Mouse (Mus musculus): Measurements from ENCODE around the gene Galnt16. TPM values are rescaled to one million over a fixed set of nuclear protein-coding genes. Genes with fewer than 3 reads are reported as not detected.

Gene Galnt16
- polyA plus RNA-seq, 1 experiment from 2014 or later, result 31.1 TPM

DNA sequence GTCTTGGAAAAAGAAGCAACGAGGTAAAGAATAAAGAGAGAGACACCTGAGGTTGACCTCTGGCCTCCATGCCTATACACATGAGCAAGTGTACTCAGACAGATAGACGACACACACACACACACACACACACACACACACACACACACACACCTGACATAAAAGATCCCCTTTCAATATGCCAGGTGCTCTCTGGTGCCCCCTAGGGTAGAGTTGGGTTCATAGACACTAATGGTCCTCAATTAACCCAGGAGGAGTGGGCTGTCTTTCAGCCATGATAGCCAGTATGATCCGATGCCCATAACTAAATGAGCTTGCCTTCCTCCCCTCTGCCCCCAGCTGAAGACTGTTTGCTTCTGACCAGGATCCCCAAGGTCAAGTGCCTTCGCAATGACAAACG is 59.0 kb downstream of the Galnt16 start:
- H3K4me1 ChIP-seq, result peaks cover 15% of the 10 kb centered on the region
- WGBS, result 73% methylated on average over 5 of the region's 5 CpGs
- no peak overlapping the region for H3K4me3 ChIP-seq
- no peak overlapping the region for H3K27ac ChIP-seq
- no peaks in the 10 kb centered on the region for H3K9me3 ChIP-seq
- H3K36me3 ChIP-seq (replicated peaks), result peaks cover 65% of the 10 kb centered on the region
- DNase-seq (ENCODE audit: extremely low spot score, low spot score), result peak; percentile 48
- no peaks in the 10 kb centered on the region for H3K27me3 ChIP-seq (ENCODE audit: poor library complexity, severe bottlenecking)

- no peaks in the 10 kb centered on the region for H3K27me3 ChIP-seq (ENCODE audit: poor library complexity, severe bottlenecking)
- H3K36me3 ChIP-seq (replicated peaks), result peaks cover 85% of the 10 kb centered on the region
- H3K27ac ChIP-seq, result no peak overlapping the region
- H3K4me1 ChIP-seq, result no peaks in the 10 kb centered on the region
- no peak overlapping the region for H3K4me3 ChIP-seq
- no peak for DNase-seq (ENCODE audit: extremely low spot score, low spot score)
- no peaks in the 10 kb centered on the region for H3K9me3 ChIP-seq
- 88% methylated on average over 5 of the region's 5 CpGs for WGBS
Observed at GRCm38 (mm10) chr12:80581357-80581756, 63.3 kb downstream of the Galnt16 start.

GRCm38 (mm10) chr12:80584973-80585372 is 66.9 kb downstream of the Galnt16 start:
- Histone ChIP-seq H3K36me3 (replicated peaks) (peaks cover 94% of the 10 kb centered on the region), H3K4me3 (no peak overlapping the region), H3K27me3 (ENCODE audit: poor library complexity, severe bottlenecking) (no peaks in the 10 kb centered on the region), H3K9me3 (no peaks in the 10 kb centered on the region), H3K4me1 (no peaks in the 10 kb centered on the region), H3K27ac (no peak overlapping the region)
- WGBS, result 34% methylated on average over 2 of the region's 2 CpGs
- no peak for DNase-seq (ENCODE audit: extremely low spot score, low spot score)

- Histone ChIP-seq H3K9me3 (no peaks in the 10 kb centered on the region), H3K4me3 (no peak overlapping the region), H3K27ac (no peak overlapping the region), H3K27me3 (ENCODE audit: poor library complexity, severe bottlenecking) (no peaks in the 10 kb centered on the region), H3K4me1 (peaks cover 12% of the 10 kb centered on the region; the same call in 1 of the 2 replicates), H3K36me3 (replicated peaks) (peaks cover 88% of the 10 kb centered on the region)
- 93% methylated on average over 4 of the region's 4 CpGs for WGBS
- DNase-seq (ENCODE audit: extremely low spot score, low spot score), result no peak
Observed at GRCm38 (mm10) chr12:80594141-80594540, 76.1 kb downstream of the Galnt16 start.

DNA sequence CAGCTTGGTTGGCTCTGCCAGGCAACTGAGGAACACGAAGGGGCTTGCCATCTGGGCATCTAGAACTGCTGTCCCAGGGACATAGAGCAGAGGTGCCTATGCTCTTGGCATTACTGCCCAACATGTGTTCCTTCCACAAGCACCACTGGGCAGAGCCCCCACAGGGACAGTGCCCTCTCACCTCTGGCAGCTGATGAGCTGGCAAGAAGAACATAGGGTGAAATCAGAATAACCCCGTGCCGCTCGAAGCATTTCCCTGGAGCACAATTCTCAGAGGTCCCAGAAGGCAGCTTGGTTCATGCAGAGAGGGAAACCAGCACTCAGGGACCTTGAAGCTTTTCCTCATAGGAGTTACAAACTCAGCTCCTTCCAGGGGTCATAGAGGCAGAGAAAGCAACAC is 76.7 kb downstream of the Galnt16 start:
- H3K36me3 ChIP-seq (replicated peaks), result peaks cover 88% of the 10 kb centered on the region

DNA sequence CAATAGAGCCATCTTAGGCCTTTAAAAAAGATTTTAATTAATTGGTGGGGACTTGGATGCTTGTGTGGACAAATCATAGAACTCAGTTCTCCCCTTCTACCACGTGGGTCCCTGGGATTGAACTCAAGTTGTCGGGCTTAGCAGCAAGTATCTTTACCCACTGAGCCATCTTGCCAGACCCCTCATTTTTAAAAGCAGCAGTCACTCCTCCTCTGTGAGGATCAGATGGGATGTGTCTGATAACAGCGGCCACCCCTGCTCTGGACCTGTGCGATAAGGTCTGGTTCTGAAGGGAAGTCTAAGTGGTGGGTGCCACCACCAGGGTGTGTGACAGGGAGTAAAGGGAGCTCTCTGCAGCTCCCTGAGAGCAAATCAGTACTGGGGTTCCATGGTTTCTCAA is 77.5 kb downstream of the Galnt16 start:
- Histone ChIP-seq H3K27ac (no peak overlapping the region), H3K9me3 (no peaks in the 10 kb centered on the region), H3K4me1 (peaks cover 12% of the 10 kb centered on the region; the same call in 1 of the 2 replicates), H3K27me3 (ENCODE audit: poor library complexity, severe bottlenecking) (no peaks in the 10 kb centered on the region), H3K4me3 (no peak overlapping the region), H3K36me3 (replicated peaks) (peaks cover 84% of the 10 kb centered on the region)
- WGBS, result 93% methylated on average over 4 of the region's 4 CpGs
- no peak for DNase-seq (ENCODE audit: extremely low spot score, low spot score)

More for the DNA sequence above, 76.7 kb downstream of the Galnt16 start:
- no peak overlapping the region for H3K4me3 ChIP-seq
- H3K27me3 ChIP-seq (ENCODE audit: poor library complexity, severe bottlenecking), result no peaks in the 10 kb centered on the region
- peaks cover 12% of the 10 kb centered on the region; the same call in 1 of the 2 replicates for H3K4me1 ChIP-seq
- H3K9me3 ChIP-seq, result no peaks in the 10 kb centered on the region
- DNase-seq (ENCODE audit: extremely low spot score, low spot score), result no peak
- no peak overlapping the region for H3K27ac ChIP-seq
- 93% methylated on average over 4 of the region's 4 CpGs for WGBS

DNA sequence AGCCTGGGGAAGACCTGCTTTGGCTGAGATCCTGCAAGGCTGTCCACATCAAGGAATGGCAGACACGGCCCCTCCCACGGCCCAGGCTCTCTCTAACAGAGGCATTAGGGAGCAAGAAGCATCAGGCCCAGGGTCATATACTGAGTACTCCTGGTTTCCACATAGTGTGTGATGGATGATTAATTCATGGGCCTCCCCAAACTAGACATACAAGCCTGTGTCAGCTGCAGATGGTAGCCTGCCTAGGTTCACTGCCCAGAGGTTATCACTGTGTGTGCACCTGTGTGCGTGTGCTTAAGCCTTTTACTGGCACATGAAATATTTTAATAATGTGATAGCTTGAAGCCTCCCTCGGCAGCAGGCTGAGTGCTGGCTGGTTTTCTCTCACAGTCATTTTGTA is 77.9 kb downstream of the Galnt16 start:
- no peak for DNase-seq (ENCODE audit: extremely low spot score, low spot score)
- H3K4me3 ChIP-seq, result no peak overlapping the region
- peaks cover 84% of the 10 kb centered on the region for H3K36me3 ChIP-seq (replicated peaks)
- H3K4me1 ChIP-seq, result peaks cover 12% of the 10 kb centered on the region; the same call in 1 of the 2 replicates
- H3K9me3 ChIP-seq, result no peaks in the 10 kb centered on the region
- H3K27me3 ChIP-seq (ENCODE audit: poor library complexity, severe bottlenecking), result no peaks in the 10 kb centered on the region
- no peak overlapping the region for H3K27ac ChIP-seq
- 92% methylated on average over 4 of the region's 4 CpGs for WGBS

- peaks cover 88% of the 10 kb centered on the region for H3K36me3 ChIP-seq (replicated peaks)
- peaks cover 12% of the 10 kb centered on the region; the same call in 1 of the 2 replicates for H3K4me1 ChIP-seq
- no peaks in the 10 kb centered on the region for H3K9me3 ChIP-seq
- WGBS, result 50% methylated on average over 7 of the region's 7 CpGs
- no peak overlapping the region for H3K4me3 ChIP-seq
- no peak for DNase-seq (ENCODE audit: extremely low spot score, low spot score)
- H3K27me3 ChIP-seq (ENCODE audit: poor library complexity, severe bottlenecking), result no peaks in the 10 kb centered on the region
- no peak overlapping the region for H3K27ac ChIP-seq
Observed at GRCm38 (mm10) chr12:80598236-80598635, 80.2 kb downstream of the Galnt16 start.

DNA sequence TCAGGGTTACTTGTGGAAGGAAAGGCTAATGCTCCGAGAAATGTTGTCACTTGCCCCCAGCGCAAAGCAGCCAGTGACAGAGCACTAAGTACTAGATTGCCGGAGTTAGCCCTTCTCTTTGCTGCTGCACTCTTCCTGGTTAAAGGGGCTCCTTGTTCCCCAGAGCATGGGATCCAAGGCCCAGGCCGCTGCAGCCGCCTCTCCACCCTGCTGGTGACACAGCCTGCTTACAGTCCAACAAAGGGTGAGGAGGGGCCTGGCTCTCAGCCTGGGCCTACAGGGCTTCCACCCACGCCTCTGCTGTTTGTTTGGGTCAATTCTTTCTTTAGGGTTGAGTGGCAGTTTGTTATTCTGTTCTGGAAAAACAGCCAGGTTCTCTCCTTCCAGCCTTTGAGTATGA is 80.7 kb downstream of the Galnt16 start:
- Histone ChIP-seq H3K9me3 (no peaks in the 10 kb centered on the region), H3K36me3 (replicated peaks) (peaks cover 87% of the 10 kb centered on the region), H3K4me1 (peaks cover 12% of the 10 kb centered on the region; the same call in 1 of the 2 replicates), H3K27ac (peak overlapping the region; percentile 25; the same call in 1 of the 2 replicates), H3K4me3 (no peak overlapping the region), H3K27me3 (ENCODE audit: poor library complexity, severe bottlenecking) (no peaks in the 10 kb centered on the region)
- DNase-seq (ENCODE audit: extremely low spot score, low spot score), result no peak
- WGBS, result 47% methylated on average over 6 of the region's 6 CpGs

DNA sequence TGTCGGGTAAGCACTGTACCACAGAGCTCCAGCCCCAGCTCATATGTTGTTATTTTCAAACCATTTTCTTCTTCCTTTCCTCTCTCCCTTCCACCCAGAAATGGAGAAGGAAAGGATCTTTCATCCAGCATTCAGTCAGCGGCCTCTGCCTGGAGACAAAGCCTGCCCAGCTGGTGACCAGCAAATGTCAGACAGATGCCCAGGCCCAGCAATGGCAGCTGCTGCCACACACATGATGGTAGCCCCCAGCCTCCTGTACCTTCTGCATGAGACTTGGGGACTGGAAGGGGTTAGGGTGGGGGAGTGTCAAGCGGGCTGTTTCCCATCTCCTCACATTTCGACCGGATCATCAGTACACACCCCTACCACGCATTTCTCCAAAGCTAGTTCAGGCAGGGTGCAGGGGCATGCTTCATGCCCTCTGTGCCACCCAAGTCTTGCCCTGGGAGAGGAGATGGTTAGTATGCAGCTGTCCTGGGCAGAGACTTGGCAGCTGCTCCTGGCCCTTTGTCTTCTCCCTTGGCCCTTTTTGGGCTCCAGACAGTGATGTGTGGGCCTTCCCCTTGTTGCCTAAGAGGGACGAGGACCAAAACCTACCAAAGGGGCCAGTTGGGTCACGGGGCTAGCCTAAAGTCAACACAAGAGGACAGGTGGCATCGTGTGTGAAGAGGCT is 83.7 kb downstream of the Galnt16 start:
- Histone ChIP-seq H3K36me3 (replicated peaks) (peaks cover 75% of the 10 kb centered on the region), H3K9me3 (no peaks in the 10 kb centered on the region), H3K27me3 (ENCODE audit: poor library complexity, severe bottlenecking) (no peaks in the 10 kb centered on the region), H3K27ac (peak overlapping the region; percentile 40; the same call in 1 of the 2 replicates), H3K4me1 (peaks cover 12% of the 10 kb centered on the region; the same call in 1 of the 2 replicates), H3K4me3 (no peak overlapping the region)
- no peak for DNase-seq (ENCODE audit: extremely low spot score, low spot score)
- 88% methylated on average over 9 of the region's 9 CpGs for WGBS

- DNase-seq (ENCODE audit: extremely low spot score, low spot score), result no peak
- Histone ChIP-seq H3K9me3 (no peaks in the 10 kb centered on the region), H3K36me3 (replicated peaks) (peaks cover 68% of the 10 kb centered on the region), H3K4me3 (no peak overlapping the region), H3K27me3 (ENCODE audit: poor library complexity, severe bottlenecking) (no peaks in the 10 kb centered on the region), H3K4me1 (peaks cover 12% of the 10 kb centered on the region; the same call in 1 of the 2 replicates), H3K27ac (no peak overlapping the region)
- 95% methylated on average over 5 of the region's 5 CpGs for WGBS
Observed at GRCm38 (mm10) chr12:80602432-80602831, 84.4 kb downstream of the Galnt16 start.

- DNase-seq (ENCODE audit: extremely low spot score, low spot score), result no peak
- Histone ChIP-seq H3K4me1 (peaks cover 4% of the 10 kb centered on the region; the same call in 1 of the 2 replicates), H3K4me3 (no peak overlapping the region), H3K9me3 (no peaks in the 10 kb centered on the region), H3K27ac (no peak overlapping the region), H3K27me3 (ENCODE audit: poor library complexity, severe bottlenecking) (no peaks in the 10 kb centered on the region), H3K36me3 (replicated peaks) (peaks cover 60% of the 10 kb centered on the region)
- 82% methylated on average over 4 of the region's 4 CpGs for WGBS
Observed at GRCm38 (mm10) chr12:80603566-80603965, 85.5 kb downstream of the Galnt16 start.

GRCm38 (mm10) chr12:80604218-80604617 is 86.1 kb downstream of the Galnt16 start:
- Histone ChIP-seq H3K36me3 (replicated peaks) (peaks cover 53% of the 10 kb centered on the region), H3K4me1 (no peaks in the 10 kb centered on the region), H3K27me3 (ENCODE audit: poor library complexity, severe bottlenecking) (no peaks in the 10 kb centered on the region), H3K9me3 (no peaks in the 10 kb centered on the region), H3K27ac (no peak overlapping the region), H3K4me3 (no peak overlapping the region)
- no peak for DNase-seq (ENCODE audit: extremely low spot score, low spot score)
- 92% methylated on average over 2 of the region's 2 CpGs for WGBS
